Mouse (Mus musculus) heart, postnatal 0 days (tissue): ENCODE measurements around the gene Abca7.
A peak's percentile ranks its signal among the peaks of the same experiment; 100 is the strongest.

Source experiments
- CTCF ChIP-seq: IDR thresholded peaks from 2 replicates; pipeline ENCODE4 v1.5.1; 2016; ENCODE audit warnings: antibody characterized with exemption, control low read depth, low read depth
- EP300 ChIP-seq: IDR thresholded peaks from 2 replicates; pipeline ENCODE4 v1.6.1; 2016; ENCODE audit warnings: antibody characterized with exemption, low read depth

DNA sequence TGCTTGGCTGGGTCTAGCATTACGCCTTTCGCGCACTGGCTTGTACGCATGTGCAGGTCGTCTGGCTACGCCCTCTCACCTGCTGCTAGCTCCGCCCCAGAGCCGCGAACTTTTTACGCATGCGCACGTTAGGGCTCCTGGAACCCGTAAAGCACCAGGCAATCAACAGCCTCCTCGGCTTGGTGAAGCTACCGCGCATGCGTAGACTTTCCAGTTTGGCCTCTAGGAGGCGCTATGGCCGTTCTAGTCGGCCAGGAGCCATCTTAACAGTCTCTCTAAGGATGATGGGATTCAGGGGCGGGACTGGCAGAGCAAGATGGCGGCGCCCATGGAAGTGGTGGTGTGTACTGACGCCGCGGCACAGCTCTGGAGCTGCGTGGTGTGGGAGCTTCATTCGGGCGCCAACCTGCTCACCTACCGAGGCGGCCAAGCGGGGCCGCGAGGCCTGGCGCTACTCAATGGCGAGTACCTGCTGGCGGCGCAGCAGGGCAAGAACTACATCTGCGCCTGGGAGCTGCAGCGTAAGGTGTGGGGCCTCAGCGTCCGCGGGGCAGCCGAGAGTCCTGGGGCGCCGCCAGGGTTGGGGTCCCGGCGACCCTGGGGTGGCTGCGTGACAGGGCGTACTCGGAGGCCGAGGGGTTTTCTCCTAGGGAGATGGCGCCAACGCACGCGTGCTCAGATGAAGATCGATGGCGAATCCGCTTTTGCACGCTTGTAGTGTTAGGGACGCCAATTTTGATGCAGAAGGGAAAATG is 36.3 kb upstream of the Abca7 start, which contains the start of gene Wdr18:
- TF ChIP-seq EP300 (no peak), CTCF (peak; percentile 99)
